9 mouse cellular contexts compared by ENCODE assay signal in the genomic region with DNA sequence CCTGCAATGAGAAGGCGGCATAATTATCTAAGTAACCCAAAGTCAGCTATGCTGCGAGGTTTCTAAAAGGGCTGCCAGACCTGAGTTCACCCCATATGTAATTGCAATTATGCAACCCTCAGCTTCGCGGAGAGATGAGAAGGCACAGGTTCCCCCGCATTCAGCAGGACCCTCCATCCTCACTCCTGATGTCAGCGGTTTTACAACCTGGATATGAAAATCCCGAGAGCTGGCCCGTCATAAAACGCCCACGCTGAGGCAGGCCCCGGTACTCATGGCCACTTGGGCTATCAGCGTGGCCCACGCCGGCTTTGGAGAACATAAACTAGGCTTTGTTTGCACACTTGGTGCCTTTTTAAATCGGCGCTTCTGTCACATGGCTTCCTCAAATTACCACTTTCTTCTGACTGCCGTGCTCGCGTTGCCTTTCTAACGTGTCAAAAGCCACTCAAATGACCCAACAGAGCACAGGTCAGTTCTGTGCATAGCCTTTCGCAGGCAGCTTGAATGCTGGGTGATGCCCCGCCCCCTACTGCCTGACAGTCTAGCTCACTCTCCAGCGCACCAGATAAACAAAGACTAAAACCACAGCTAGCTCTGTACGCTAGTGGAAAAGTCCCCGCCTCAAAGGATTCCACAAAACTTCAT. TPM values are rescaled to one million over a fixed set of nuclear protein-coding genes. Genes with fewer than 3 reads are reported as not detected.
DNase-seq lines count a peak whose midpoint lies in the region; ATAC-seq and TF ChIP-seq lines count a peak whose summit lies in the region.
"Had no signal": no experiment of that assay in that cellular context is flagged by ENCODE, and none has a peak within 500 bp of the region (broad histone marks: within the 10 kb centered on the region; RNA-seq: fewer than 3 reads in every experiment).

No protein-coding gene starts in this region.

- peaks cover 10% of the 10 kb centered on the region for H3K4me1 ChIP-seq in heart, embryonic 10.5 days
- H3K4me1 ChIP-seq in kidney, adult 2 months (ENCODE audit: control insufficient read depth, insufficient read depth, low read length): no peaks in the 10 kb centered on the region
- H3K4me1 ChIP-seq in lung, adult 2 months (ENCODE audit: control insufficient read depth, insufficient read depth, low read length): no peaks in the 10 kb centered on the region; the same call in 1 of the 2 replicates
- peaks cover 10% of the 10 kb centered on the region for H3K4me1 ChIP-seq in neural tube, embryonic 13.5 days (replicated peaks)

- H3K4me2 ChIP-seq in neural tube, embryonic 13.5 days: peak overlapping the region; percentile 47

- no peak for DNase-seq in left cerebral cortex, adult 2 months (ENCODE audit: extremely low spot score in 1 of 2, low spot score in 2 of 2)
- no peak for DNase-seq in left cerebral cortex, adult 11 months (ENCODE audit: low spot score)
- peak; percentile 68 for DNase-seq in brain, embryonic 14.5 days (ENCODE audit: low read depth)
- no peak for DNase-seq in heart, embryonic 10.5 days (ENCODE audit: low spot score)
- peak; percentile 64 for DNase-seq in kidney, adult 2 months
- peak; percentile 67 for DNase-seq in lung, adult 2 months
- no peak for DNase-seq in layer of hippocampus, adult 11-12 months (ENCODE audit: low spot score)

- H3K9me3 ChIP-seq in heart, embryonic 10.5 days: no peaks in the 10 kb centered on the region
- H3K9me3 ChIP-seq in neural tube, embryonic 13.5 days: no peaks in the 10 kb centered on the region

- ATAC-seq in neural tube, embryonic 13.5 days (ENCODE audit: low read depth): peak; percentile 78

- peak overlapping the region; percentile 23 for H3K4me3 ChIP-seq in left cerebral cortex, adult 2 months
- H3K4me3 ChIP-seq in heart, embryonic 10.5 days: peak overlapping the region; percentile 45
- H3K4me3 ChIP-seq in kidney, adult 2 months (ENCODE audit: insufficient read depth, low read depth, low read length): no peak overlapping the region
- H3K4me3 ChIP-seq in lung, adult 2 months (replicated peaks; ENCODE audit: extremely low read depth, low read depth, low read length): no peak overlapping the region
- H3K4me3 ChIP-seq in neural tube, embryonic 13.5 days: peak overlapping the region; percentile 19

- no peaks in the 10 kb centered on the region for H3K36me3 ChIP-seq in heart, embryonic 10.5 days
- H3K36me3 ChIP-seq in kidney, adult 2 months (ENCODE audit: control insufficient read depth, insufficient read depth, low read length): no peaks in the 10 kb centered on the region
- peaks cover 59% of the 10 kb centered on the region for H3K36me3 ChIP-seq in neural tube, embryonic 13.5 days

- H3K27me3 ChIP-seq in heart, embryonic 10.5 days (ENCODE audit: insufficient read depth, poor library complexity, severe bottlenecking): no peaks in the 10 kb centered on the region
- no peaks in the 10 kb centered on the region for H3K27me3 ChIP-seq in kidney, adult 2 months (replicated peaks; ENCODE audit: control insufficient read depth, insufficient read depth, low read length)
- H3K27me3 ChIP-seq in neural tube, embryonic 13.5 days: no peaks in the 10 kb centered on the region

- H3K9ac ChIP-seq in neural tube, embryonic 13.5 days: peak overlapping the region; percentile 35

- no peak for TF ChIP-seq POLR2A in brain, embryonic 14.5 days (IDR thresholded peaks at IDR 0.05; ENCODE audit: borderline replicate concordance, extremely low read depth, insufficient read depth, insufficient read length, poor library complexity, severe bottlenecking)
- TF ChIP-seq POLR2A in kidney, adult 2 months (IDR thresholded peaks at IDR 0.05; ENCODE audit: low read depth, low read length): no peak
- TF ChIP-seq POLR2A in lung, adult 2 months (IDR thresholded peaks at IDR 0.05; ENCODE audit: borderline replicate concordance, extremely low read depth, low read depth, low read length): no peak

- 29% methylated on average over 25 of the region's 25 CpGs for WGBS in heart, embryonic 10.5 days
- 18% methylated on average over 25 of the region's 25 CpGs for WGBS in kidney, adult 2 months
- WGBS in lung, adult 2 months: 25% methylated on average over 25 of the region's 25 CpGs
- 29% methylated on average over 25 of the region's 25 CpGs for WGBS in neural tube, embryonic 13.5 days

- peak overlapping the region; percentile 58 for H3K27ac ChIP-seq in left cerebral cortex, adult 2 months
- H3K27ac ChIP-seq in heart, embryonic 10.5 days: 0 out of 2 replicates have a peak overlapping the region, but pooled peaks have one; percentile 23
- H3K27ac ChIP-seq in kidney, adult 2 months (ENCODE audit: insufficient read depth, low read depth, low read length): no peak overlapping the region
- peak overlapping the region; percentile 68 for H3K27ac ChIP-seq in neural tube, embryonic 13.5 days (replicated peaks)
- H3K27ac ChIP-seq: macrophage had no signal

- no peak; the same call in 1 of the 2 replicates for TF ChIP-seq CTCF in left cerebral cortex, adult 2 months (IDR thresholded peaks at IDR 0.05)
- TF ChIP-seq CTCF in brain, embryonic 14.5 days (IDR thresholded peaks at IDR 0.05; ENCODE audit: borderline replicate concordance, extremely low read depth, insufficient read depth, insufficient read length): no peak
- 0 out of 2 replicates have a peak, but pooled peaks have one; percentile 4 for TF ChIP-seq CTCF in kidney, adult 2 months (conservative IDR thresholded peaks at IDR 0.05; ENCODE audit: insufficient read depth, insufficient read length, low read depth, low read length)
- no peak for TF ChIP-seq CTCF in lung, adult 2 months (IDR thresholded peaks at IDR 0.05; ENCODE audit: insufficient read depth, low read length)

- intact Hi-C loops in left cerebral cortex, adult 2 months (cut with DNase I): no loop called here

RNA-seq across cellular contexts. Expression of a gene that starts 53.9 kb away (rescaled TPM):
- total RNA-seq in left cerebral cortex, adult 2 months (2021): 10 to 100 TPM; 88.1 to 91.0 TPM
- 13.9 and 25.1 TPM in 2 replicates for polyA plus RNA-seq in brain, embryonic 14.5 days (2012; rRNA removed)
- polyA plus RNA-seq in heart, embryonic 10.5 days (2016; fragmentation: Nextera tagmentation; extraction: Ambion mirVana): 1.3 and 1.9 TPM in 2 replicates
- polyA plus RNA-seq in kidney, adult 2 months (2012; rRNA removed): 1.0 and 1.2 TPM in 2 replicates
- polyA plus RNA-seq in lung, adult 2 months (2012; rRNA removed): 11.4 and 14.1 TPM in 2 replicates
- polyA plus RNA-seq in neural tube, embryonic 13.5 days (2015; fragmentation: Nextera tagmentation; extraction: Ambion mirVana): 14.3 and 14.4 TPM in 2 replicates

Comparison
In these comparisons a context has a peak if more than half of its experiments do, and no peak if none do; other contexts are left out.
1. DNase-seq: peak in brain, embryonic 14.5 days (single experiment), kidney, adult 2 months (single experiment) and lung, adult 2 months (single experiment); none in left cerebral cortex, adult 2 months (0 of 2), left cerebral cortex, adult 11 months (single experiment), heart, embryonic 10.5 days (single experiment) and layer of hippocampus, adult 11-12 months (single experiment).
2. H3K4me3 ChIP-seq: peak in left cerebral cortex, adult 2 months (single experiment), heart, embryonic 10.5 days (single experiment) and neural tube, embryonic 13.5 days (single experiment); none in kidney, adult 2 months (single experiment) and lung, adult 2 months (single experiment).